Mouse (Mus musculus) mature B cell (primary cell): ENCODE measurements at regions not wholly inside any gene's neighbourhood (a gene's known extent, or its start where the extent isn't known, plus 50 kb on each side); places are given as distances from the start of the nearest gene placed in this dataset.
"Not testable (repeated sequence)": the region's sequence is repeated elsewhere in the genome, so short reads cannot be mapped to it uniquely, and the experiment has no call there.

Source experiments
- in situ Hi-C: fragments of 300-500 bp; cut with MboI; formaldehyde crosslinking; loops from 2 replicates; pipeline ENCODE4 v1.14.3; 2019

DNA sequence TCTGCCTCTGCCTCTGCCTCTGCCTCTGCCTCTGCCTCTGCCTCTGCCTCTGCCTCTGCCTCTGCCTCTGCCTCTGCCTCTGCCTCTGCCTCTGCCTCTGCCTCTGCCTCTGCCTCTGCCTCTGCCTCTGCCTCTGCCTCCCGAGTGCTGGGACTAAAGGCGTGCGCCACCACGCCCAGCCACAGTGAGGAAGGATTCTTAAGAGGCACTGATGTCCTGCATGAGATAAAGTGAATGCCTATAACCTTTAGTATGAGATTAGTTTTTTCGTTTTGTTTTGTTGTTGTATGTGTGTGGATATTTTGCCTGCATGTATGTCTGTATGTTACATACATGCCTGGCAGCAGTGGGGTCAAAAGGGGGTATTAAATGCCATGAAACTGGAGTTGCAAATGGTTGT is 63.2 kb downstream of the Hlx start:
- in situ Hi-C loops, result not testable (repeated sequence)

DNA sequence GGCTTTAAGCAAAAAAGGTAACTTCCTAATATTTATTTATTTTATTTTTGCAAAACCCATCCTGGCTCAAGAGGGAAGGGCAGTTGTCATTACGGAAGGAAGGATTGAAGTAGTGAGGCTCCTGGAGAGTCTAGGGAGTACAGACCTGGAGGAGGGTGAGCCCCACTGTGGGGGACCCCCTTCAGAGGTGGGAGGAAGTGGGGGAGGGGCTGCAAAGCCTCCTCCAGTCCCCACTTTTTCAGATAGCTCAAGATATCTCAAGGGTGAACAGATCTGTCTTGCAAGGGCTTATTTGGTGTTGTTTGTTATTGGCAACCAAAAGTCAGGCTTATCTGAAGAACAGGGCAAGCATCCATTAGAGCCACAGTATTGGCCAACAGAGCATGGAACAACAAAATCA is 64.0 kb downstream of the Hlx start:
- in situ Hi-C loops, result no loop called here

DNA sequence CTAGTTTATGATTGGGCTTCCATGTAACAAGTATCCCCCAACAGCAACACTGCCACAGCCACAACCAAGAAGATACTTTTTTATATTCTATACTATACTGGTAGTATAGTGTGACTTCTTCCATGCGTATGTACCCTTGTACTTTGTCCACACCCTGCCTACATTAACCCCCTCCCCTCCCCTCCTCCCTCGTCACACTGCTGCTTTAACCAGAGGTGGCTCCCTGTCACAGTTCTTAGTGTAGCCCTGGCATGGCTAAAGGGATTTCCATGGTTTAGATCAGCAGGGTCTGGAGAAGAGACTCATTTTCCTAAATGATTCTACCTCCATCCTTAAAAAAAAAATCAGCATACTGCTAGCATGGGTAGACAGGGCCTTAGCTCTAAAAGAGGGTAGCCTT is 64.4 kb downstream of the Hlx start:
- in situ Hi-C loops, result no loop called here

DNA sequence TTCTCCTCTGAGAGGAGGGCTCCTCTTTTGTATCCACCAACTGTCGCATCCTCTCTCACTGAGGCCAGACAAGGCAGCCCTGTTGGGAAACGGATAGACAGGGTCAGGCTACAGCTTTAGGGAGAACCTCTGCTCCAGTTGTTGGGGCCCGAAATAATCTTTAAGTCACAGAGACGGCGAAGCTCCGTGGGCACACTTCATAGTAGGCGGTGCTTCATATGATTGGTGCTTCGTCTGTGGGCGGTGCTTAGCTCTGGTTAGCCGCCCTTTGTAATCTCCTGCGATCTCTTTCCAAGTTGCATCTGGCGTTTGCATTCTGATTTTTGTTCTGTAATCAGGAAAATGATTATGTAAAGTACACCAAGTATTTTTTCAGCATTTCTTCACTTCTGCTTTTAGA is 67.2 kb downstream of the Hlx start:
- in situ Hi-C loops, result no loop called here

DNA sequence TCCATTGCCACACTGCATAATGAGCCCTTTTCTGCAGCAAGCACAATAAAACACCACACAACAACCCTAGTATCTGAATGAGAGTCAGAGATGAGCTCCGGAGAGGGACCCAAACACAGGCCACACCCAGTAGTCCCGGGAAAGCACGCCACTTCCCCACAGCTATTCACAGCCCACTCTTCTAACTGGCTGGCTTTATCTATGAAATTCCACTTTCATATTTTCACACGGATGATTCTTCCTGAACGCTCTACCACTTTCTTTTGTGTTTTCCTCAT is 68.4 kb downstream of the Hlx start:
- in situ Hi-C loops, result no loop called here

DNA sequence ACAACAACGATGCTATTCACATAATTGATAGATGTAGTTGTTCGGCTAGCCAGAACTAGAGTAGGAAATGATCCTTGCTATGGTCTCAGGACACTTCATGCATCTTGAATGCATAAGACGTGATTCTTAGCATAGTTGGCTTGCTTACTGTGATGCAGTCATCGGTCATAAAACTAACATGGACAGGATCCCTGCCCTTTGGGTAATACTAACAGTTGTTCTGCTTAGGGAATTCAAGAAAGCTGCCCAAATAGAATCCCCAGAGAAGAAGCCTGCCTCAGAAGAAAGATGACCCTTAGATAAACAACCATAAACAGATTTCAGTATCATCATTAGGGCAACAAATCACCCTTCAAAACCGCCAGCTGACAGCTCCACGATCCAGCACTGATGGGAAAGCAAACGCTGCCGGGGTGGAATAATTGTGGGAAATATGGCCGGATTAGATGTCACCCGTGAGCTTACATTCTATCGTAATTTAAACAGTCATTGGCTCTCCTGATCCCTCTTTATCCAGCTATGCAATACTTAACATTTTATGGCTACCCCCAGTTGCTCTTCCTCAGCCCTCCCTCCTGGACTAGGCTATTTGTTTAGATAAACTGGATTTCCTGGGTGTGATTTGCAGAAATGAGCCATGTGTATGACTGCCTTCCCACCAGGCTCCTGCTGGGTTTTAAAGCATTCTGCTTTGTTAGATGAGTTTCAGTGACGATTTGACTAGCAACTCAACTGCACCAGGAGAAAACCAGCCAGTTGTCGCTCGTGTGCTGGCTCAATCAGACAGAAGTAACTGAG is 68.9 kb downstream of the Hlx start:
- in situ Hi-C loops, result no loop called here

DNA sequence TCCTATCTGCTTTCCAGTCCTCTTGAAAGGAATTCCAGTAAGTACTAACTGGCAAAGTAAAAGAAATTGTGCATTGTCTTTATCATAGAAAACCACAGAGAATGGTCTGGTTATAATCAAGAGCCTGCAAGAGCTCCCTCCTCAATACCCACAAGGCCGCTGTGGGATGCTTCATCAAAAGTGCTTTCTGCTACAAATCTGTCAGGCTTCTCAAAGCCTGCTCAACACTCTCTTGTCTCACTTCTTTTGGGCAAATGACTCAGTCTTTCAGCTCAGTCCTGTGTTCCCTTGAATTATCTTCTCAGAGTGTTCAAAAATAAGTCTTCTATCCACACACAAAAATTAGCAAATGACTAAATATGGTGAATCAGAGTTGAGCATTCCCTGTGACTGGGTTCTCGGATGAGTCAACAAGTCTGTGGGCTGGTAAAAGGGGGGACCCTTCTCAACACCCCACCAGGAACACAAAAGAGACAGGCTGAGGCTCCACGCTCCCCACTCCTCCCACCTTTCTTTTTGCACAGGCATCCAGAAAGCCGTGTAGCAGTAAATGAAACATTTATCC is 81.8 kb downstream of the Hlx start:
- in situ Hi-C loops, result no loop called here

DNA sequence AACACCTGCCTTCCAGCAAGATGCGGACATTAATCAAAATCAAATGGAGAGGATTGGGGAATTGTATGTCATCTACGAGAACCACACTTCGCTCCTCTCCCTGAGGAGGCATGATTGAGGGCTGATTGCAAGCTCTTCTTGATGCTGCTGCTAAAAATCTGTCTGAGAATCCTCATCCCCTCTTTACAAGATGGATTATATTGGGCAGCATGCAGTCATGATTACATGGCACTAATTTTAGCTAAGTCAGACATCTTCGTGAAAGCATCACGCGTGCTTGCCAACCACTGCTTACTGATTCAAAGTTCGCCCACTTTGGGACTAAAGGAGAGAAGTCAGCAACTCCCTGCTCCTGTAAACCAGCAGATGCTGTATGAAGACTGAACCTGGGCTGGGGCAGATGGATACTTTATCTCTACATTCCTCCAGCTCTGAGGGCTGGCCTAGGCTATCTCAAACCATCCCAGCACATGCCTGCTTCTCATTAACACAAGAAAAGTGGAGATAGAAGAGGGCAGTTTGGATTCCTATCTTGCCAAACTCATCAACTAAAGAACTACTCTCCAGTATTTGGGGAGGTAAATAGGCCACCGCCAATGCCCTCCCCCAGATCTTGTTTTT is 84.4 kb downstream of the Hlx start:
- in situ Hi-C loops, result no loop called here

DNA sequence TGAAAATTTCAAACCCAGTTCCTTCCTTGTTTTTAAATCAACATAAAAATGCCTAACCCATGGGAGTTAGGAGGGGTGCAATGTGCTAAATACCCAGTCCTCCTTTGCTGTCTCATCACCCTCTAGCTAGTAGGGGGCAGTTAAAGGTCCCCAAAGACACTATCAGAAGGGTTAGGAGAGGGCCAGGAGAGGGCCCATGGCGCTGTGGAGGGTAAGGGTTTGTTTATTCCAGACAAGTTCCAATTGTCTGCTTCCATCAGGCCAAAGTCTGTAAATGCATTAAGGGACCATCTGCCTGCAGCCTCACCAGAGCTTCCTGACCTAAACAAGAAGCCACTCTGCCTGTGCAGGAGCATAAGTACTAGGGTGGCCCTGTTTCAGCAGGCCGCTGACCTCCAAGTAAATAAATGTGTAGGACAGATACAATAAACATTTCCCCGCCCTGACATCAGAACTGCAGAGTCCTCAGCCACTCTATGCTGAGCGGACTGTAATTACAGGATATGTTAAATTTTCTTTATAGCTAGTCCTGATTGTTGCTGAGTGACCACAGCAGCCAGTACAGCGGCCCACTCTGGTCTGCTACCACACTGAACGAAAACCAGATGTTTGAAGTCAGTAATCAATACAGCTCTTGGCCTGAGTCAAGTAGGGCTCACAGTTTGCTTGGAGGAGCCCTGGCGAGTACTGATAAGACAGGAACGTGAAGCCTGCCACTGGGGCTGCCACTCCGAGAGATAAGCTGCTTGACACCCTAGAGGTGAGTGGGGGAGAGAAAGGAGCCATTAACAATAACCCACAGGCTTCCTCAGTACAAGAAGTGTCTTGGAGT is 87.4 kb downstream of the Hlx start:
- in situ Hi-C loops, result no loop called here

DNA sequence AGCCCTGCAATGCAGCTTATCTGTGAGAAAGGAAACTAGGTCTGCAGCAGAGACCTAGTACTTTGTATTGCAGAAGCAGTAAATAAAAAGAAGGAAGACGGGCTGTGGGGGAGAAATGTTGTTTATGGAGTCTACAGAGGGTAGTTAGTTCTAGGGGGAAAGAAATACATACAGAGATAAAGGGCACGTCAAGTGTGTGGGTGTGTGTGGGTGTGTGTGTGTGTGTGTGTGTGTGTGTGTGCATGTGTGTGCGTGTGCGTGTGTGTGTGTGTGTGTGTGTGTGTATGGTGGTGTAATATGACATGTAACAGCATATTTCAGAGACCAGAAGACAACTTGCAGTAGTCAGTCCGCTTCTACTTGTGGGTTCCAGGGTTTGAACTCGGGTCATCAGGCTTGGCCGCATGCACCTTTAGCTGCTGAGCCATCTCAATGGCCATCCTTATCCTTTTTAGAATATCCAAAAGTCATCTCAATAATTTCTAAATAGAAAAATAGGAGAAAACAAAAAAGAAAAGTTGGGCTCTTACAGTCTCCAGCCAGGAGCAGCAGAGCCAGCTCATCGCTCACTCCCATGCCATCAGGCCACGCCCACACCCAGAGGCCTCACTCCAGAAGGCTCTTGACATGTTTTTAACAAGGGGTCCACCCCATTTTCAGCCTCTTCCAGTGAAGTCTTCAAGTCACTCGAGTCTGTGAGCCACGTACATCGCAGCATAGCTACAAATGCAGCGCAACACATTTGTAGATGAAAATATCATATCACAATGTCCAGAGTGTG is 101.5 kb downstream of the Hlx start:
- in situ Hi-C loops, result no loop called here

DNA sequence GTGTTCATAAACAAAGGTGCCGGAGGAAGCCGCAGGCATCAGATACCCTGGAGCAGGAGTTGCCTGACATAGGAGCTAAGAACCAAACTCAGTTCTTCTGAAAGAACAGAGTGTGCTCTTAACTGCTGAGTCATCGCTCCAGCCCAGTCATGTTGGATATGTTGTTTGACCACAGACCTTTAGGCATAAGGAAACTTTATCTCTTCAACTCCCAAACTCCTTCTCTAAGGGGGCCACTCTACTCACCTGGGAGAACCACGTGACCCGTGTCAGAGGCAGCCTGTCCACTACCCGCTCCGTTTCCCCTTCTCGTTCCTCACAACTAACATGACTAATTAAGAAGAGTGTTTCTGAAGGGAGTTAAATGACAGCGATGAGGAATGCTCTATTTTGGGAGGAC is 103.2 kb downstream of the Hlx start:
- in situ Hi-C loops, result no loop called here

DNA sequence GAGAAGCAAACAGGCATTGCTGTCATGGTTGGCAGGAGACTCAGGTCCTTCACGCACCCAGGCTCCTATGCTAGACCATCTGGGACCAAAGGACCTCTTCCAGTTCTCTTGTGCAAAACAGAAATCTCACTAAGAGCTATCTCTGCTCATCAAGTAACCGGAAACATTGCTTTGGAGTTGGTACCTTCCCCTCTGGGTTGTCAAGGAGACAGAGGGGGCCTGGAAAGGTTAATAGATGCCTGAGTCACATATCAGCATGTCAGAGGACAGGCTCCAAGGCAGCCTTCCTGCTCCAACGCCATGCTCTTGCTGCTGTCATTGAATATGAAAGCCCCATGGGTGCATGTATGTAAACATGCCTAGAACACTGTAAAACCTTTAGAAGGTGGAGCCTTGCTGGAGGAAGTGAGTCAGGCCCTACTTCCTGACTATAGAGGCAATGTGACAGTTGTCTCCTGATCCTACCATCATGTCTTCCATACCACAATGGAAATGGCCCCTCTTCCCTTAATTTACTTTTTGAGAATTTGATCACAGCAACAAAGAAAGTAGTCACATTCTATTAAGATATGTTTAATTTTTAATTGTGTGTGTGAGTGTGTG is 103.8 kb downstream of the Hlx start:
- in situ Hi-C loops, result no loop called here

DNA sequence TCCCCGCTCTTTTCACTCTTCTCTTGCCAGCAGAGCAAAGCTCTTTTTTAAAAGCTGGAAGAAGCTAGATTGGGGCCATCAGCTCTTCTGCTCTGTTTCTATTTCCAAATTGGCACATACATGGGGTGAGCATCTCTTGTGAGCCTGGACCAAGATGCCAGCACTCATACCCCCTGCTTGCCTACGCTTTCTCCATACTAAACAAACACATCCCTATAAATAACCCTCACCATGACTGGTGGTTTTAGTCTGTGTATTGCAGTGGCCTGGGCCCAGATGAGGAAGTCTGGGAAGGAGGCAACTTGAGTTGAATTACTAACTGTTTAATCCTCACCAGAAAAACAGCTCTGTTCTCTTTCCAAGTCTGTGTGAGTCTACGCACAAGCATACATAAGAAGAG is 110.0 kb downstream of the Hlx start:
- in situ Hi-C loops, result no loop called here

DNA sequence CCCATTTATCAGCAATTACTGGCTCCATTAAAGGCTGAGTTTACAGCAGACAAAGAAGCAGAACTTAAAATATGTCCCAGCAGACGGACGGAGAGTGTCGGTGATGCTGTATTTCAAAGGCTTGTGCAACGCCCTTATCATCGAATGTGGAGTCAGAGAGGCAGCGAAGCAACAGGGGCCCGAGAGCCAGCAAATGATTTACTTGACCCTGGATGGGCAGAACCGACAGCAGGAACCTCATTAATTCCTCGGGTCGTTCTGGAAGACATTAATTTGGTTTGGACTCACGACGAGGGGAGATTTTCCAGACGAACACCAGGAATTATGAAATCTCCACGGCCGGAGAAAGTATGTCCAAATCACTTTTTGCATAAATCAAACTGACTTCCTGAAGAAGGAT is 110.5 kb downstream of the Hlx start:
- in situ Hi-C loops, result no loop called here

DNA sequence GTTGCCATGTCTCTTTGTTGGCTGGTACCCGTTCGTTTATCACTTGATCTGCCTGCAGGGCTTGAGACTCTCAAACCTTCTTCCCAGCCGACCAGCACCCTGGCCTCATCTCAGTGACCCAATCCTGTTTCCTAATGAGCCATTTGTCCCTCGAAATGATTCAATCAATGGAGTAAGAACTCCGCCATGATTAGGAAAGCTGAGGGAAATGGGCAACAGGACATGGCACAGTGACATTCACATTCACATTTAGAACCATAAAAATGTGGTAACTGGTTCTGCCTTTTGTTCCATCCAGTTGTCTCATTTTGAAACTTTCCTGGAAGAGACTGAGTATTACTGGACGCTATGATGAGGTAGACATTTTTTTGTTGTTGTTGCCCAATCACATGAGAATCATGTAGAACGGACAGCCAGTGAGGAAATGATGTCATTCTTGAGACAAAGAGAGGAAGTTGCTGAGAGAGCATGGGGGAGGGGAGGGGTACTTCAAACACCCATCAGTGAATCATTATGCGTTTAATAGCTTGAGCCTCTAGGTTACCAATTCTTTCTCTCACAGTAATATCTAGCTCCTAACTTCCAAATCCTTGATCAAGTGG is 114.5 kb downstream of the Hlx start:
- in situ Hi-C loops, result no loop called here

DNA sequence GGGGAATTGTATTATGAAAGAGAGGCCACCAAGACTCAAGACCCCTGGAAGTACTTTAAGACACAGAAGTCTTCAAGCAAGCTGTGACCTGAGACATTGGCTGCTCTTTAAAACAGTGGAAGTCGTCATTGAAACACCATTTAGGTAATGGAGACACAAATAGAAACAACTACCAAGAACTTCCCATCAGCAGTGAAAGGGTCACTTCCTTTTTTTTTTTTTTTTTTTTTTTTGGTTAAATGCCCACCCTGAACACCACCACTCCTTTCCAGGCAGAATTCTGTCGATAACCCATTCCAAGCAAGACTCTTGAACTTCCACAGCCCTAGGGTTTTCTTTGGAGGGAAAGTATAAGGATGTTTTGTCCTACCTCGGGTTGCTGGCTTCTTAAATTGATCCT is 116.4 kb downstream of the Hlx start:
- in situ Hi-C loops, result no loop called here

DNA sequence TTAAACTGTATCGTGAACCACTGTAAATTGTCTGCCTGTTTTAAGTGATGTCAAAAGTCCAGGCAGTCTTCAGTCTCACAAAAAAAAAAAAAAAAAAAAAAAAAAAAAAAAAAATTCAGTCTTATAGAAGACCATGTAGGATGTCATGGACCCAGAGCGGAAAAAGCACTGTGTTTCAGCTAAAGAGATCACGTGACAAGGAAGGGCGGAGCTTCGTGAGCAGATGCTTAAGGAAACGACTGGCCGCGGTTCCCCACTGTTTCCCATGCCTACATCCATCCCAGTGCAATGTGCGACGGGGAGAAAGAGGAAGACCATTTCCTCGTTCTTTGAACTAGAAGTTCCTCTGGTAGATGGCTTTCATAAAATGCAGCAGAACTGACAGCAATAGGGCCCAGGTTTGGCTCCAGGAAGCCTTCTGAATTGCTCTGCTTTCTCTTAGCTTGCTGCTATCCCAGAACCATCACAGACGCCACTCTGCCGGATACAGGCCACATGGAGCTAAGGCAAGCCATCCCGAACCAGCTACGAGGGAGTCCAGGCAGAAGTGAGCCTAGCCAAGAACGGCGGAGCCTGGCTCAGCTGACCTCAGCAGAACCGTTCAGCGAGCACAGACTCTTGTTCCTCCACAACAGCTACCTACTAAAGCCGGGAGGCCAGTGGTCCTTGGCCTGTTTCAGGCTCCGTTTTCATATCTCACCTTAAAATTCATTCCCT is 117.6 kb downstream of the Hlx start:
- in situ Hi-C loops, result no loop called here

DNA sequence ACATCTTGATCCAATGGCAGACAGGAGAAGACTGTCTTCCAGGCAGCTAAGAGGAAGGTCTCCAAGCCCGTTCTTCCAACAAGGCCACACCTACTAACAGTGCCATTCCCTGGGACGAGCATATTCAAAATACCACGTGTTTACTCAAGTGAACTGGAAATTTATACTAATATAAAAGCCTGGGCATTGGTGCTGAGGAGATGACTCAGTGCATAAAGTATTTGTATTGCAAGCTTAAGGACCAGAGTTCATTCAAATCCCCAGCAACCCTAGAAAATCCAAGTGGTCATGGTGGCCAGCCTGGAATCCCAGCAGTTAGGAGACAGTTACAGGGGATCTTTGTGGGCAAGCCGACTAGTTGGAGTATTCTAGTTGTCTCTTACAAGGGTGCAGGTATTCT is 119.5 kb downstream of the Hlx start:
- in situ Hi-C loops, result no loop called here

DNA sequence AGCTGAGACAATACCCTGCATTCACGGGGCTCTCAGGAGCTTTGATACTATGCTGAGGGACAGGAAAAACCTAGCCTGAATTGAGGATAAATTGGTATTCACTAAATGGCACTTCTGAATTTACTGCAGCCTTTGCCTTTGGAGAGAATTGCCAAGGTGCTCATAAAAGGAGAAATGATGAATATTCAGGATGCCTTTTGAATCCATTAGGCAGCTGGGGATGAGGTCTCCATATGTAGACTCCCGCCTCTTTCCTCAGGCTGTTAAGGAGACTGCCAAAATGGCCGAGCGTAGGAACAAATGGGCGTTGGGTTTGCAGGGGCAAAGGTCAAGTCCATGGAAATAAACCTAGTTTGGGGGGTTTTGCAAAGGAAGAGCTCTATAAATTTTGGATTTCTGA is 123.5 kb downstream of the Hlx start:
- in situ Hi-C loops, result no loop called here

DNA sequence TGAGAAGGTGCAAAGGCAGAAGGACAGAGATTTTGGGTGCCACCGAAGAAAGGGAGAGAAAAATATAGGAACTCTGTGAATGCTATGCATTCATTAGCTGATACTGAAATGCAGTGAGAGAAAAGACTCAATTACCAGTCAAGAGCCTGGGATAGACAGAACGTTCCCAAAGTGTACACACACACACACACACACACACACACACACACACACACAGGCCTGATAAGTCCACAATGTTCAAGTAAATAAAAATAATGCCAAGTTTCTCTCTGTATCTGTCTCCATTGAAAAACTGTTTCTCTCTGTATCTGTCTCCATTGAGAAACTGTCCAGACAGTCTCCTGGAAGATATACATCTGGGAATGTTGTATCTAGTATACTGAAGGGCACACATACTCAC is 124.1 kb downstream of the Hlx start:
- in situ Hi-C loops, result no loop called here

DNA sequence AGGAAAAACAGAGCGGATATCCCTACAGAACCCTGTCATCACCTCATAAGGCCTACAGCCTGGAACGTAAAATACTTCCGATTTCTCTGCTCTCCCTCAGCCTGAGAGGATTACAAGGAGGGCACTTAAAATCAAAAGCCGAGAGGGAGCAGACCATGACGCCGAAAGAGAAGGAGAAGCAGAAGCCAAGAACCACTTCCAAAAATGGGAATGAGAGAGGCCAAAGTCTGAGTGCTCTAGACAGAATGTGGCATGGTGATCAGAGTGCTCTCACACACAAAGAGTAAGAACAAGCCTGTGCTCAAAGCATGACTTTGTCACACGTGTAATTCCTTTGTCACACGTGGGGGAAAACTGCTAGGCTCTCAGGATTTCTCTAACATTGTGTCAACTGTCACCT is 125.9 kb downstream of the Hlx start:
- in situ Hi-C loops, result no loop called here
